Mouse (Mus musculus) left cerebral cortex, postnatal 36 days (tissue): ENCODE data around the gene Ranbp9. TPM values are rescaled to one million over a fixed set of nuclear protein-coding genes. Genes with fewer than 3 reads are reported as not detected.
A peak's percentile ranks its signal among the peaks of the same experiment; 100 is the strongest.

Experiments
- DNase-seq, 2 experiments: peaks; one replicate each; pipeline ENCODE4 v3.0.0; 2021 to 2022; ENCODE audit warnings: low spot score in 2 of 2, mixed read lengths in 1 of 2
- intact Hi-C: fragments of 180-260 bp; cut with DNase I; formaldehyde crosslinking; loops from one replicate; pipeline ENCODE4 v1.15.1; 2025
- total RNA-seq, 2 experiments: library from RNA; stranded (reverse); gene quantifications; 2 replicates each; pipeline ENCODE4 v1.2.3; 2021

Ranbp9 gene
- total RNA-seq, 2 experiments from 2014 or later: 95.4 to 99.3 TPM

- no peak for DNase-seq
- intact Hi-C loops: loop anchor here (5.0 kb wide), 1 partner anchor 198 kb away; no protein-coding TSS in a partner anchor
Measured at GRCm38 (mm10) chr13:43379989-43380388, 101.1 kb downstream of the Ranbp9 start.

DNA sequence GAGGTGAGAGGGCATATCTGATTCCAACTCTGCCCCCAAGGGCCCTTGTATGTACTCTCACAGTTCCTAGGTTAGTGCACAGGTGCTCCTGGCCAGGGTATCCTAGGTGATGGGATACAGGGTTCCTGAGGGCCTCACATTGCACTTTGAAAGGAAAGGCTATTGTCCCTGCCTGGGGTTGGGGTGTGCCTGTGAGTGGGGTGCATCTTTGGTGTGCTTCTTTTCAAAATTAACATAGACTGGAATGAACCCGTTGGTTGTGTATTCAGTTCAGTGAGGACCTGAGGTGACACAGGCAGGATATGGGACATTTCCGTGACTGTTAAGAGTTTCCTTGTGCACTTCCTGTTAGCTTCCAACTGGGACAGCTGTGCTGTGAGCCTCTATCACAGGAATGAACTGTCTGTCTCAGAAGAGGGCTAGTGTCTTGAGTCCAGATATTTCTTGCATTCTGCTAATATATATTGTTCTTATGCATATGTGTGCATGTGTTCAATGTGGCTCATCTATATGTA, 106.1 kb downstream of the Ranbp9 start:
- intact Hi-C loops: no loop called here
- no peak for DNase-seq

DNA sequence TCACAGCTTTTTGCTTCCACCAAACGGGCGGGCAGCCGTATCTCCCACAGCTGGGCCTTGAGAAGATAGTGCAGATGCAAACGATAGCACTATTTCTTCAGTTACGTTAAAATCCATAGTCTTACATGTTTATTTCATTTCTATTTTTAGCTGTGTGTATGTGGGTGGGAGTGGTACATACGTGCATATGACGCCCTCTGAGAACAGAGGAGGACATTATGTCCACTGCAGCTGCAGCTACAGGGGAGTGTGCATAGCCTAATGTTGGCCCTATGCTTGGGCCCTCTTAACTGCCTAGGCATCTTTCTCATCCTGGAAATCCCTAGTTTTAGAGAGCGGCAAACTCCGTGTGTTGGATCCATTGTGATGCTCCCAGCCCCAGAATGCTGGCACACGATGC, 106.9 kb downstream of the Ranbp9 start:
- intact Hi-C loops: no loop called here
- no peak for DNase-seq

DNA sequence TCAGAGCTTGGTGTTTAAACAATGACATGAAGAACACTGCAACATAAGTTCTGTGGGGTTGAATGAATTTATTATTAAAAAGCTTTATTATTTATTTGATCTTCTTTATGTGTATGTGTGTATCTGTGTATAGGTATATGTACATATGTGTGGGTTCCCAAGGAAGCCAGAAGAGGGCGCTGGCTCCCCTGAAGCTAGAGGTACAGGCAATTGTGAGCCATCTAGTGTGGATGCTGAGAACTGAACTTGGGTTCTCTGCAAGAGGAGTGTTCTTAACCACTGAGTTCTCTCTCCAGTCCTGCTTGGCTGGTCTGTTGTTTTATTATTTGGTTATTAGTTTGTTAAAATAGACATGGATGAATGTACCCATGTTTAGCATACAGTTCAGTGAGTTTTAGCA, 108.2 kb downstream of the Ranbp9 start:
- DNase-seq: no peak
- intact Hi-C loops: no loop called here

- intact Hi-C loops: no loop called here
- DNase-seq: no peak
Measured at GRCm38 (mm10) chr13:43370063-43370462, 111.0 kb downstream of the Ranbp9 start.

- intact Hi-C loops: loop anchor here (2.0 to 5.0 kb wide), 2 partner anchors 59 to 194 kb away; partner anchors contain the start of gene Tbc1d7
- no peak for DNase-seq
Measured at GRCm38 (mm10) chr13:43365825-43366184, 115.3 kb downstream of the Ranbp9 start.

- DNase-seq: peak; percentile 81 to 84
- intact Hi-C loops: loop anchor here (2.0 to 5.0 kb wide), 2 partner anchors 58 to 193 kb away; partner anchors contain the start of gene Tbc1d7
Measured at GRCm38 (mm10) chr13:43364985-43365824, 115.9 kb downstream of the Ranbp9 start, which contains the start of gene Sirt5. TSS of gene Sirt5 (plus strand) at chr13:43365496.

- intact Hi-C loops: no loop called here
- no peak for DNase-seq
Measured at GRCm38 (mm10) chr13:43362353-43362752, 118.7 kb downstream of the Ranbp9 start.

GRCm38 (mm10) chr13:43360534-43360933, 120.5 kb downstream of the Ranbp9 start:
- intact Hi-C loops: no loop called here
- DNase-seq: no peak

- no peak for DNase-seq
- intact Hi-C loops: no loop called here
Measured at GRCm38 (mm10) chr13:43356346-43357125, 124.5 kb downstream of the Ranbp9 start.

DNA sequence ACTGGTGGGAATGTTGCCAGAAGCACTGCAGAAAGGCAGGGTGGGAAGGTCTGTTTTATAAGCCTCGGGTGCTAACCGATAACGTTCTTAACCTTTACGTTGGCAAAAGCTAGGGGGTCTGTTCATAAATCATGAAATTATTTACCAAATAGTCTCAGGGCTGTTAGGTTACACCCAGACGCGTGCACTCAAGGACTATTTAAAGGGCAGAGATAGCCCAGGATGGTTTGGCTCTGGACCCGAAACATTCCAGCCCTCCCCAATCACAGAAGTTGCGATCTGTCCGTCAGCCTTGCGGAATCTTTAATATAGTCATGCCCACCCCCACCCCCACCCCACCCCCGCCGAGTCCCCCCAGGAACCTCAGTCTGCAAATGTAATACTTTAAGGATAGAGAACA, 126.7 kb downstream of the Ranbp9 start:
- no peak for DNase-seq
- intact Hi-C loops: no loop called here

- no peak for DNase-seq
- intact Hi-C loops: no loop called here
Measured at GRCm38 (mm10) chr13:43353356-43353755, 127.7 kb downstream of the Ranbp9 start.

Other genes with a start within 250 kb of the Ranbp9 start
- gene Gfod1, start 177.1 kb downstream of the Ranbp9 start, total RNA-seq: 100 to 1,000 TPM in 1 of 2 experiments, 10 to 100 TPM in 1; 89.0 to 108 TPM
- 10 to 100 TPM; 17.6 to 19.5 TPM for gene Sirt5, start 115.8 kb downstream of the Ranbp9 start, total RNA-seq
- gene Nol7, start 82.9 kb downstream of the Ranbp9 start, total RNA-seq: 10 to 100 TPM; 61.3 to 64.0 TPM
- gene Mcur1, start 78.9 kb upstream of the Ranbp9 start, total RNA-seq: 10 to 100 TPM; 14.9 to 18.5 TPM
- gene Rnf182, start 134.4 kb upstream of the Ranbp9 start, total RNA-seq: 1 to 10 TPM; 7.1 to 8.4 TPM